Mouse (Mus musculus) layer of hippocampus, postnatal 25 days (tissue): Measurements from ENCODE around the gene Il13ra1. TPM values are rescaled to one million over a fixed set of nuclear protein-coding genes. Genes with fewer than 3 reads are reported as not detected.

ENCODE experiments used
- DNase-seq, 2 experiments: peaks; one replicate each; pipeline ENCODE4 v3.0.0; 2022; ENCODE audit warnings: mixed read lengths in 2 of 2, low spot score in 1 of 2; ENCODE audit errors: extremely low spot score in 1 of 2
- total RNA-seq, 2 experiments: library from RNA; stranded (reverse); gene quantifications; 2 replicates each; pipeline ENCODE4 v1.2.3; 2021

Il13ra1 gene
- total RNA-seq, 2 experiments from 2014 or later, result 3.1 to 4.5 TPM

GRCm38 (mm10) chrX:36193951-36194350 is 82.0 kb downstream of the Il13ra1 start:
- no peak for DNase-seq

GRCm38 (mm10) chrX:36195736-36196525 is 84.0 kb downstream of the Il13ra1 start, which contains the start of gene Zcchc12:
Zcchc12 (plus strand) TSS chrX:36195904.
- DNase-seq, result peak in 1 of 2 experiments; percentile 10

GRCm38 (mm10) chrX:36209554-36209953 is 97.6 kb downstream of the Il13ra1 start:
- no peak for DNase-seq

GRCm38 (mm10) chrX:36211216-36211615 is 99.3 kb downstream of the Il13ra1 start:
- no peak for DNase-seq

Other genes with a start within 250 kb of the Il13ra1 start
- 10 to 100 TPM; 13.7 to 17.9 TPM for gene Dock11, start 223.3 kb upstream of the Il13ra1 start, total RNA-seq
- 10 to 100 TPM; 37.8 to 47.9 TPM for gene Zcchc12, start 83.8 kb downstream of the Il13ra1 start, total RNA-seq
- gene Lonrf3, start 216.2 kb downstream of the Il13ra1 start, total RNA-seq, result 10 to 100 TPM; 19.3 to 24.8 TPM